Mouse (Mus musculus) ES-E14 (cell line): ENCODE results near the gene Ccm2.

Experiments used
- CHD2 ChIP-seq: IDR thresholded peaks from 2 replicates; pipeline ENCODE4 v1.6.1; 2014; ENCODE audit warnings: mild to moderate bottlenecking, low read depth, low read length, inconsistent platforms
- HCFC1 ChIP-seq: IDR thresholded peaks from 2 replicates; pipeline ENCODE4 v1.6.1; 2012; ENCODE audit warnings: low read length, inconsistent platforms, borderline replicate concordance; ENCODE audit not compliant: insufficient read depth
- ZNF384 ChIP-seq: IDR thresholded peaks from 2 replicates; pipeline ENCODE4 v1.6.1; 2012; ENCODE audit warnings: low read depth, low read length, inconsistent platforms

DNA sequence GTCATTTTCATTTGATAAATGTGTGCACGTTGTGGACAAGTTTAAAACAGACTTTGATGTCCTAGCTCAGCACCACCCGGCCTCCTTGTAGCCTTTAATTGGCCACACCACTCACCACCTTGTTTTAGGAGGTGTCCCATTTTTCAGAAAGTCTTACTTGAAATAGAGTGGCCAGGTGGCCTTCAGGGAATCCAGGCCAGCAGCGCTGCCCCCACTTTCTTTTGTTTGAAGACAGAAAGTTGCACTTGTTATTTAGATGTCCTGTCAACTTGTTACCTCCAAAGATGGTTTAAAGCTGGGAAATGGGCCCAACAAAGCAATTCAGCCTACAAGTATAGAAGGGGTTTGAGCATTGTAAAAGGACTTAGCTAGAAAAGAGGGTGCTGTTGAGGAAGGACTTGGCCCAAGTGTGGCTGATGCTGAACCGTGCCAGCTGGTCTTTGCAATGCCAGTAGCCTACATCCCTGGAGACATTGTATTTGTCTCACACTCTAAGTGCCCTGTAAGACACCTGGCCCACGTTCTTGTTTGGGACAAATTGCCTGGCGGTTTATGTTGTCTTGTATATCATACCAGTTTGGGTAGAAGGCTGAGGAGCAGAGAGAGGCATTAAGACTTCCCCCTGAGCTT is 1.1 kb downstream of the Ccm2 start:
- no peak for TF ChIP-seq ZNF384
- no peak for TF ChIP-seq HCFC1
- no peak for TF ChIP-seq CHD2
